15 mouse cellular contexts compared by ENCODE assay signal in genomic region chr1:185128209-185128608, GRCm38 (mm10).
"Had no signal": no experiment of that assay in that cellular context is flagged by ENCODE, and none has a peak within 500 bp of the region (broad histone marks: within the 10 kb centered on the region; RNA-seq: fewer than 3 reads in every experiment).

No protein-coding gene starts in this region.

- H3K4me2 ChIP-seq: lung, embryonic 15.5 days; midbrain, embryonic 13.5 days; neural tube, embryonic 12.5 days; stomach, embryonic 15.5 days had no signal

- DNase-seq: lung, postnatal 4 days; right cerebral cortex, postnatal 14 days; thymus, adult 2 months; thymus, postnatal 25 days; thymus, postnatal 4 days had no signal

- H3K9me3 ChIP-seq: lung, embryonic 15.5 days; midbrain, embryonic 10.5 days; neural tube, embryonic 12.5 days; stomach, embryonic 15.5 days had no signal

- H3K4me1 ChIP-seq: midbrain, embryonic 10.5 days; midbrain, embryonic 13.5 days; neural tube, embryonic 12.5 days; stomach, embryonic 15.5 days had no signal

- H3K36me3 ChIP-seq: lung, embryonic 15.5 days; midbrain, embryonic 10.5 days; midbrain, embryonic 13.5 days; neural tube, embryonic 12.5 days; stomach, embryonic 15.5 days had no signal

- H3K9ac ChIP-seq: liver, embryonic 14.5 days; lung, embryonic 15.5 days; midbrain, embryonic 13.5 days; neural tube, embryonic 12.5 days; stomach, embryonic 15.5 days had no signal

- ATAC-seq: lung, postnatal 0 days; midbrain, embryonic 13.5 days; midbrain, embryonic 16.5 days had no signal

- H3K27ac ChIP-seq: liver, embryonic 14.5 days; lung, embryonic 15.5 days; midbrain, embryonic 10.5 days; midbrain, embryonic 13.5 days; neural tube, embryonic 12.5 days; stomach, embryonic 15.5 days; stomach, postnatal 0 days had no signal

- H3K27me3 ChIP-seq: lung, embryonic 15.5 days; midbrain, embryonic 13.5 days; neural tube, embryonic 12.5 days; stomach, embryonic 15.5 days had no signal

- H3K4me3 ChIP-seq: lung, embryonic 15.5 days; midbrain, embryonic 10.5 days; midbrain, embryonic 13.5 days; myocyte; neural tube, embryonic 12.5 days; stomach, embryonic 15.5 days had no signal
